Mouse (Mus musculus): Measurements from ENCODE around the gene Zfp92. TPM values are rescaled to one million over a fixed set of nuclear protein-coding genes. Genes with fewer than 3 reads are reported as not detected.
A peak's percentile ranks its signal among the peaks of the same experiment; 100 is the strongest.

The Zfp92 gene
- polyA plus RNA-seq, 1 experiment from 2014 or later: not detected

- WGBS: 22% methylated on average over 1 of the region's 1 CpGs
- Histone ChIP-seq H3K27me3 (ENCODE audit: control insufficient read depth, insufficient read depth, low read length) (peaks cover 4% of the 10 kb centered on the region; the same call in 1 of the 2 replicates), H3K9me3 (replicated peaks; ENCODE audit: control insufficient read depth, low read length) (no peaks in the 10 kb centered on the region), H3K4me1 (ENCODE audit: control insufficient read depth, insufficient read depth, low read length) (no peaks in the 10 kb centered on the region), H3K27ac (ENCODE audit: low read length) (no peak overlapping the region), H3K4me2 (ENCODE audit: low read depth, low read length) (no peak overlapping the region), H3K4me3 (ENCODE audit: low read length) (no peak overlapping the region), H3K36me3 (ENCODE audit: control insufficient read depth, insufficient read depth) (no peaks in the 10 kb centered on the region), H3K9ac (ENCODE audit: low read length) (no peak overlapping the region)
- no peak for ATAC-seq (replicated peaks; ENCODE audit: extremely low read depth, insufficient read depth, low FRiP score)
Observed at GRCm38 (mm10) chrX:73412767-73413166, 1.9 kb downstream of the Zfp92 start.

- 81% methylated on average over 2 of the region's 2 CpGs for WGBS
- Histone ChIP-seq H3K27me3 (ENCODE audit: control insufficient read depth, insufficient read depth, low read length) (no peaks in the 10 kb centered on the region), H3K4me2 (ENCODE audit: low read depth, low read length) (no peak overlapping the region), H3K4me1 (ENCODE audit: control insufficient read depth, insufficient read depth, low read length) (no peaks in the 10 kb centered on the region), H3K9ac (ENCODE audit: low read length) (no peak overlapping the region), H3K36me3 (ENCODE audit: control insufficient read depth, insufficient read depth) (no peaks in the 10 kb centered on the region), H3K9me3 (replicated peaks; ENCODE audit: control insufficient read depth, low read length) (no peaks in the 10 kb centered on the region), H3K4me3 (ENCODE audit: low read length) (no peak overlapping the region), H3K27ac (ENCODE audit: low read length) (no peak overlapping the region)
- no peak for ATAC-seq (replicated peaks; ENCODE audit: extremely low read depth, insufficient read depth, low FRiP score)
Observed at GRCm38 (mm10) chrX:73430036-73430435, 19.1 kb downstream of the Zfp92 start.

DNA sequence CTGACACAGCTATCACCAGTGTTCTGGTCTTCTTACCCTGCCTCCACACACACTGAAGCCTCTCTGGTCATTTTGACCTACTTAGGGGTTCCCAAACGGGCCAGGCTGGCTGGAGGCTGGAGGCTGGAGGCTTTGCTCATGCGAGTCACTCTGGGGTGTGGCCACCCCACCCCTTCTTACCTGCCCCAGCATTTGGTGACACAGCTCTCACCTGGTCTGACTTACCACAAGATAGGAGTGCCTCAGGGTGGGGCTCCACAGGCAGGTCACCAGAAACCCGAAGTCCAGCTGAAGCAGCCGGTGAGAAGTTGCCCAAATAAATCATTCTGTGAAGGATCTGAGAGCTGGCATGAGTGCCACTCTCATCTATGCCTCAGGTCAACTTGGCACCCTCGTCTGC lies 22.0 kb downstream of the Zfp92 start:
- H3K9me3 ChIP-seq (replicated peaks; ENCODE audit: control insufficient read depth, low read length): no peaks in the 10 kb centered on the region
- H3K36me3 ChIP-seq (ENCODE audit: control insufficient read depth, insufficient read depth): no peaks in the 10 kb centered on the region
- no peak overlapping the region for H3K4me3 ChIP-seq (ENCODE audit: low read length)
- H3K27ac ChIP-seq (ENCODE audit: low read length): no peak overlapping the region
- no peaks in the 10 kb centered on the region for H3K27me3 ChIP-seq (ENCODE audit: control insufficient read depth, insufficient read depth, low read length)
- ATAC-seq (replicated peaks; ENCODE audit: extremely low read depth, insufficient read depth, low FRiP score): no peak
- no peak overlapping the region for H3K4me2 ChIP-seq (ENCODE audit: low read depth, low read length)
- H3K9ac ChIP-seq (ENCODE audit: low read length): no peak overlapping the region
- H3K4me1 ChIP-seq (ENCODE audit: control insufficient read depth, insufficient read depth, low read length): no peaks in the 10 kb centered on the region
- 66% methylated on average over 5 of the region's 5 CpGs for WGBS

DNA sequence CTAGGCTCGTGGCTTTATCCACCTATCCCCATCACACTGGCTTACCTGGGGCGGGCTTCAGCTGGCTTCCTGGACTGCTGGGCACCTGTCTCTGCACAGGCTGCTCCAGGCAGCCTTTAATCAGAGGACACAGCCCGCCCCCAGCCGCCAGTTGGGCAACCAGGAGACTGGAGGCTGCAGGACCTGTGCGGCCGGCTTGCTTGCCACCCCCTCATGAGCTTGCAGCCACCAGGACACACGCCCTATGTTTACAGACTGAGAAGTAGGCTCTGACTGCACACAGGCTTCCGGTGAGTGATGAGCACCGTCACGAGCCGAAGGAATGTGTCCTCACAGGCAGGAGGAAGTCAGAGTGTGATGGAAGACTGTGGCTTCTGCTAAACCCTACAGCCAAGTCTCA lies 24.4 kb downstream of the Zfp92 start, which contains the start of gene Trex2:
Gene Trex2, minus strand, starts transcription at position 93 of the 400 bp plus-strand sequence.
- Histone ChIP-seq H3K27ac (ENCODE audit: low read length) (no peak within 1 kb of the TSS), H3K9ac (ENCODE audit: low read length) (no peak within 1 kb of the TSS), H3K4me1 (ENCODE audit: control insufficient read depth, insufficient read depth, low read length) (no peaks in the 10 kb centered on the region), H3K4me3 (ENCODE audit: low read length) (no peak within 1 kb of the TSS), H3K4me2 (ENCODE audit: low read depth, low read length) (no peak within 1 kb of the TSS), H3K36me3 (ENCODE audit: control insufficient read depth, insufficient read depth) (no peaks in the 10 kb centered on the region), H3K9me3 (replicated peaks; ENCODE audit: control insufficient read depth, low read length) (no peaks in the 10 kb centered on the region), H3K27me3 (ENCODE audit: control insufficient read depth, insufficient read depth, low read length) (no peaks in the 10 kb centered on the region; the same call in 1 of the 2 replicates)
- WGBS: 70% methylated on average over 11 of the region's 11 CpGs
- no peak for ATAC-seq (replicated peaks; ENCODE audit: extremely low read depth, insufficient read depth, low FRiP score)

DNA sequence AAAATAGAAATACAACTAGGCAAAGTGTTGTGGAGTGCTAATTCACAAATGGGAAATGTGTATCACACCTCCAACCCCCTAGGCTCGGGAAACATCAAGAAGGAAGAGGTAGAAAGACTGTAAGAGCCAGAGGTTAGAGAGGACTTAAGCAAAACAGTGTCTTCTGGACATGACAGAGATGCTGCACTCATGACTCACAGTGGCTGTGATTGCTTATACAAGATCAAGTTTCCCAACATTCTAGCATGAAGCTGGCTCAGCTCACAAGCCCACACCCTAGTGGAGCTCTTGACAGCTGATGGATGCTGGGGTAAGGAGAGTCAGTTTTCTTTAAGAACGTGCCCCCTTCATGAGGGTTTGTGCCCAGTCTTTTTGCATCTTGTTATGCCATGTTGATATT lies 30.5 kb downstream of the Zfp92 start:
- no peaks in the 10 kb centered on the region; the same call in 1 of the 2 replicates for H3K27me3 ChIP-seq (ENCODE audit: control insufficient read depth, insufficient read depth, low read length)
- no peak overlapping the region for H3K4me2 ChIP-seq (ENCODE audit: low read depth, low read length)
- WGBS: 68% methylated on average over 2 of the region's 2 CpGs
- H3K9ac ChIP-seq (ENCODE audit: low read length): no peak overlapping the region
- no peak overlapping the region for H3K4me3 ChIP-seq (ENCODE audit: low read length)
- H3K4me1 ChIP-seq (ENCODE audit: control insufficient read depth, insufficient read depth, low read length): no peaks in the 10 kb centered on the region
- no peak for ATAC-seq (replicated peaks; ENCODE audit: extremely low read depth, insufficient read depth, low FRiP score)
- no peak overlapping the region for H3K27ac ChIP-seq (ENCODE audit: low read length)
- H3K9me3 ChIP-seq (replicated peaks; ENCODE audit: control insufficient read depth, low read length): no peaks in the 10 kb centered on the region
- no peaks in the 10 kb centered on the region for H3K36me3 ChIP-seq (ENCODE audit: control insufficient read depth, insufficient read depth)

GRCm38 (mm10) chrX:73451949-73452348 lies 41.1 kb downstream of the Zfp92 start:
- ATAC-seq (replicated peaks; ENCODE audit: extremely low read depth, insufficient read depth, low FRiP score): no peak
- no peak overlapping the region for H3K4me3 ChIP-seq (ENCODE audit: low read length)
- 17% methylated on average over 2 of the region's 2 CpGs for WGBS

GRCm38 (mm10) chrX:73458877-73459392 lies 48.0 kb downstream of the Zfp92 start, which contains the start of gene Haus7:
TSS of gene Haus7 (minus strand) at chrX:73459044.
- Histone ChIP-seq H3K27me3 (ENCODE audit: control insufficient read depth, insufficient read depth, low read length) (no peaks in the 10 kb centered on the region), H3K27ac (ENCODE audit: low read length) (0 out of 2 replicates have a peak within 1 kb of the TSS, but pooled peaks have one; percentile 37)

More at GRCm38 (mm10) chrX:73451949-73452348, 41.1 kb downstream of the Zfp92 start:
- H3K4me2 ChIP-seq (ENCODE audit: low read depth, low read length): no peak overlapping the region
- H3K36me3 ChIP-seq (ENCODE audit: control insufficient read depth, insufficient read depth): no peaks in the 10 kb centered on the region
- no peaks in the 10 kb centered on the region; the same call in 1 of the 2 replicates for H3K27me3 ChIP-seq (ENCODE audit: control insufficient read depth, insufficient read depth, low read length)
- H3K9ac ChIP-seq (ENCODE audit: low read length): no peak overlapping the region
- H3K9me3 ChIP-seq (replicated peaks; ENCODE audit: control insufficient read depth, low read length): no peaks in the 10 kb centered on the region
- H3K27ac ChIP-seq (ENCODE audit: low read length): no peak overlapping the region
- peaks cover 3% of the 10 kb centered on the region; the same call in 1 of the 2 replicates for H3K4me1 ChIP-seq (ENCODE audit: control insufficient read depth, insufficient read depth, low read length)

GRCm38 (mm10) chrX:73460792-73461191 lies 49.9 kb downstream of the Zfp92 start:
- H3K27me3 ChIP-seq (ENCODE audit: control insufficient read depth, insufficient read depth, low read length): no peaks in the 10 kb centered on the region
- no peaks in the 10 kb centered on the region for H3K36me3 ChIP-seq (ENCODE audit: control insufficient read depth, insufficient read depth)
- H3K9ac ChIP-seq (ENCODE audit: low read length): no peak overlapping the region
- H3K4me2 ChIP-seq (ENCODE audit: low read depth, low read length): no peak overlapping the region
- no peak for ATAC-seq (replicated peaks; ENCODE audit: extremely low read depth, insufficient read depth, low FRiP score)
- whole genome bisulfite sequencing: 73% methylated on average over 4 of the region's 4 CpGs
- no peak overlapping the region for H3K4me3 ChIP-seq (ENCODE audit: low read length)
- no peaks in the 10 kb centered on the region for H3K9me3 ChIP-seq (replicated peaks; ENCODE audit: control insufficient read depth, low read length)
- peaks cover 7% of the 10 kb centered on the region; the same call in 1 of the 2 replicates for H3K4me1 ChIP-seq (ENCODE audit: control insufficient read depth, insufficient read depth, low read length)
- H3K27ac ChIP-seq (ENCODE audit: low read length): no peak overlapping the region

More at GRCm38 (mm10) chrX:73458877-73459392, 48.0 kb downstream of the Zfp92 start, which contains the start of gene Haus7:
- peak within 1 kb of the TSS; percentile 75 for H3K4me2 ChIP-seq (ENCODE audit: low read depth, low read length)
- peaks cover 7% of the 10 kb centered on the region; the same call in 1 of the 2 replicates for H3K4me1 ChIP-seq (ENCODE audit: control insufficient read depth, insufficient read depth, low read length)
- H3K9ac ChIP-seq (ENCODE audit: low read length): peak within 1 kb of the TSS; percentile 72
- 10% methylated on average over 26 of the region's 26 CpGs for WGBS
- peak; percentile 100 for ATAC-seq (replicated peaks; ENCODE audit: extremely low read depth, insufficient read depth, low FRiP score)
- no peaks in the 10 kb centered on the region for H3K9me3 ChIP-seq (replicated peaks; ENCODE audit: control insufficient read depth, low read length)
- H3K4me3 ChIP-seq (ENCODE audit: low read length): peak within 1 kb of the TSS; percentile 51
- H3K36me3 ChIP-seq (ENCODE audit: control insufficient read depth, insufficient read depth): no peaks in the 10 kb centered on the region

- Histone ChIP-seq H3K4me3 (ENCODE audit: low read length) (no peak overlapping the region), H3K27ac (ENCODE audit: low read length) (peak overlapping the region; percentile 56), H3K36me3 (ENCODE audit: control insufficient read depth, insufficient read depth) (no peaks in the 10 kb centered on the region), H3K9me3 (replicated peaks; ENCODE audit: control insufficient read depth, low read length) (no peaks in the 10 kb centered on the region), H3K4me2 (ENCODE audit: low read depth, low read length) (no peak overlapping the region), H3K4me1 (ENCODE audit: control insufficient read depth, insufficient read depth, low read length) (no peaks in the 10 kb centered on the region), H3K9ac (ENCODE audit: low read length) (no peak overlapping the region), H3K27me3 (ENCODE audit: control insufficient read depth, insufficient read depth, low read length) (no peaks in the 10 kb centered on the region)
- peak; percentile 67 for ATAC-seq (replicated peaks; ENCODE audit: extremely low read depth, insufficient read depth, low FRiP score)
- 38% methylated on average over 9 of the region's 9 CpGs for WGBS
Observed at GRCm38 (mm10) chrX:73465483-73466186, 54.7 kb downstream of the Zfp92 start.
